Mouse (Mus musculus) thymus, adult 2 months (tissue): ENCODE data around the gene Fbxw7. TPM values are rescaled to one million over a fixed set of nuclear protein-coding genes. Genes with fewer than 3 reads are reported as not detected.

ENCODE experiments used
- DNase-seq: peaks from one replicate; pipeline ENCODE4 v3.0.0; 2021
- H3K27ac ChIP-seq: fragments of 200-500 bp; 2 replicates; pipeline ENCODE4 v1.5.1; 2012; ENCODE audit warnings: low read length, control low read depth; ENCODE audit not compliant: control insufficient read depth, insufficient read depth
- H3K27me3 ChIP-seq: fragments of 200-500 bp; 2 replicates; pipeline ENCODE4 v1.6.1; 2012; ENCODE audit warnings: mild to moderate bottlenecking, low read length, moderate library complexity, mixed read lengths; ENCODE audit not compliant: control insufficient read depth, insufficient read depth
- H3K36me3 ChIP-seq: fragments of 200-500 bp; 2 replicates; pipeline ENCODE4 v1.6.1; 2012; ENCODE audit warnings: mild to moderate bottlenecking, low read length, moderate library complexity; ENCODE audit not compliant: control insufficient read depth, insufficient read depth
- H3K4me1 ChIP-seq: fragments of 200-500 bp; replicated peaks from 2 replicates; pipeline ENCODE4 v1.6.1; 2012; ENCODE audit warnings: low read length; ENCODE audit not compliant: control insufficient read depth, insufficient read depth
- H3K4me3 ChIP-seq: fragments of 200-500 bp; 2 replicates; pipeline ENCODE4 v1.5.1; 2012; ENCODE audit warnings: mild to moderate bottlenecking, low read length, control low read depth, moderate library complexity; ENCODE audit not compliant: control insufficient read depth, insufficient read depth
- CTCF ChIP-seq: fragments of 200-500 bp; IDR thresholded peaks from 2 replicates; pipeline ENCODE4 v1.5.1; 2012; ENCODE audit warnings: mild to moderate bottlenecking, control low read depth, low read length, moderate library complexity, borderline replicate concordance; ENCODE audit not compliant: control insufficient read depth, poor library complexity, insufficient read depth; ENCODE audit errors: extremely low read depth
- POLR2A ChIP-seq: fragments of 200-500 bp; IDR thresholded peaks from 2 replicates; pipeline ENCODE4 v1.6.1; 2012; ENCODE audit warnings: mild to moderate bottlenecking, low read length, control low read depth, moderate library complexity; ENCODE audit not compliant: control insufficient read depth, poor library complexity, insufficient read depth; ENCODE audit errors: extremely low read depth
- WGBS: fragments of 180-500 bp; shearing (Covaris S2); methylation state at CpG from one replicate; pipeline ENCODE4 v1.1.7; 2018; 5-methylcytosine and 5-hydroxymethylcytosine counted together
- polyA plus RNA-seq: library from polyadenylated mRNA; depleted of rRNA; stranded (reverse); fragments of >200 nt; gene quantifications from 2 replicates; pipeline ENCODE4 v1.2.3, GENCODE M21; 2012

Fbxw7 gene
- polyA plus RNA-seq, 1 experiment, result 8.3 TPM

DNA sequence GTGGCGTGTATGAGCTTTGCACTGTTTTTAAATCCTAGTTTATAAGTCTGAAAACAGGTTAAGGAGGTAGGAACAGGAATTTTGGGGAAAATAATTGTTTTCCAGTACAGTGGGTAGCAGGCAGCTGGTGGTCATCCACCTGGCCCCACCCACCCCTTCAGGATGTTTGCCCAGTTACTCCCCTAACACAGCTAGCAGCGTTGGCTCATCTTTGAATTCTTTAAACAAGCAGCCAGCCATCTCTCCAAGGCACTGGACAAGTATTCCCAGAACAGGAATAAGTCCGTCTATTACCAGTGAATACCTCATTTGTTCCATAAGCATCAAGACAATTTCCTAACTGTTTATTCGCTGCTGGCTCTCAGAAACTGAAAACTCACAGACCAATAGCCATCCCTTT lies 39.5 kb upstream of the Fbxw7 start:
- DNase-seq, result no peak
- no peak overlapping the region for H3K4me3 ChIP-seq
- H3K27ac ChIP-seq, result no peak overlapping the region
- H3K36me3 ChIP-seq, result no peaks in the 10 kb centered on the region
- 95% methylated on average over 4 of the region's 4 CpGs for WGBS
- peaks cover 8% of the 10 kb centered on the region for H3K4me1 ChIP-seq
- no peak for TF ChIP-seq CTCF
- no peak for TF ChIP-seq POLR2A
- H3K27me3 ChIP-seq, result no peaks in the 10 kb centered on the region

DNA sequence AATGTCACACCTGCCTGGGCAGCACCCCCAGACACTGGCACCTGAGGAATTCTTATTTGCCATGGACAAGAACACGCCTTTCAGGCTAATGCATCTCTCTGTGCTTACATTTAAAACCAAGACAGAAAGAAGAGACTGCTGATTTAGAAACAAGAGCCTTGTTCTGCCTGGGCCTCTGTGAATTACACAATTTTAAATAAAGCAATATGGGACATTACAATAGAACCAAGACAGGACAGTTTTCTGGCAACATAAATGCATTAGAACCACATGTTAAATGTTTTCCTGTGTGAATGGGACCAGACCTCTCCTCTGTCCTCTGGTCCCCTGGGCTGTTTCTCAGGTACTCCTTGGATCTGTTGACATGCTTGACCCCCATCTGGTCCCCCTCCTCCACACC lies 39.0 kb upstream of the Fbxw7 start:
- 97% methylated on average over 1 of the region's 1 CpGs for WGBS
- no peak for DNase-seq
- Histone ChIP-seq H3K4me1 (peaks cover 5% of the 10 kb centered on the region), H3K36me3 (no peaks in the 10 kb centered on the region), H3K4me3 (no peak overlapping the region), H3K27ac (no peak overlapping the region), H3K27me3 (no peaks in the 10 kb centered on the region)
- TF ChIP-seq POLR2A, result no peak
- no peak for TF ChIP-seq CTCF

DNA sequence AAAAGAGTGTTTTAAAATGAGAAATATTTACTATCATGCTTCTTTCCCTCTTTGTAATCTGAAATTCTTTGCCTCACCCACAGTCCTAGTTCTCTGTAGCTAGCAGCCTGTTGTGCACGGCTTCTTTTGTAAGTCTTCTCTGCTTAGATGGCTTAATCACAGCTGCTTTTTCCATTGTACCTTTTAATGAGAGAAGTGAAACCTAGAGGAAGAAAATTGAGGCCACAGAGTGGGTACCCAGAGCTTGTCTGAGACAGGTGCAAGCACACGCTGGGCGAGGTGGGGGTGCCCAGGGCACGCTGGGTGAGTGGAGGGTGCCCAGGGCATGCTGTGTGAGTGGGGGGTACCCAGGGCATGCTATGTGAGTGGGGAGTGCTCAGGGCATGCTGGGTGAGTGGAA lies 27.2 kb upstream of the Fbxw7 start:
- H3K27ac ChIP-seq, result no peak overlapping the region
- no peak for TF ChIP-seq CTCF
- TF ChIP-seq POLR2A, result no peak
- 85% methylated on average over 4 of the region's 4 CpGs for WGBS
- no peak for DNase-seq
- H3K27me3 ChIP-seq, result no peaks in the 10 kb centered on the region
- no peak overlapping the region for H3K4me3 ChIP-seq
- H3K36me3 ChIP-seq, result no peaks in the 10 kb centered on the region
- H3K4me1 ChIP-seq, result 0 out of 2 replicates have a peak, but pooled peaks cover 4% of the 10 kb centered on the region

DNA sequence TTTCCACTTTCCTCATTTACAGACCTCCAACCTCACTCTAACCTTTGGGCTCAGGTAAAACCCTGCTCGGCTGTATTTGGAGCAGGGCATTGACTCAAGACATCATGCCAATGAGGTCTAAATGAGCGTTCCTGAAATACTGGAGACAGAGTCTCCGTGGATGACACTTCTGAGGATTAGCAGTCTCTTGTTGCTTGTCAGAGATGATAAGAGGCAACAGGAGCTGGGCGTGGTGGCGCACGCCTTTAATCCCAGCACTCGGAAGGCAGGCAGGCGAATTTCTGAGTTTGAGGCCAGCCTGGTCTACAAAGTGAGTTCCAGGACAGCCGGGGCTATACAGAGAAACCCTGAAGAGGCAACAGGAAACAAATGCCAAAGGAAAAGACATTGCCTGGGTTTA lies 11.0 kb upstream of the Fbxw7 start:
- no peaks in the 10 kb centered on the region for H3K36me3 ChIP-seq
- H3K4me3 ChIP-seq, result no peak overlapping the region
- no peak for DNase-seq
- no peaks in the 10 kb centered on the region for H3K27me3 ChIP-seq
- WGBS, result 94% methylated on average over 9 of the region's 9 CpGs
- no peak overlapping the region for H3K27ac ChIP-seq
- H3K4me1 ChIP-seq, result peaks cover 13% of the 10 kb centered on the region
- no peak for TF ChIP-seq POLR2A
- TF ChIP-seq CTCF, result no peak

DNA sequence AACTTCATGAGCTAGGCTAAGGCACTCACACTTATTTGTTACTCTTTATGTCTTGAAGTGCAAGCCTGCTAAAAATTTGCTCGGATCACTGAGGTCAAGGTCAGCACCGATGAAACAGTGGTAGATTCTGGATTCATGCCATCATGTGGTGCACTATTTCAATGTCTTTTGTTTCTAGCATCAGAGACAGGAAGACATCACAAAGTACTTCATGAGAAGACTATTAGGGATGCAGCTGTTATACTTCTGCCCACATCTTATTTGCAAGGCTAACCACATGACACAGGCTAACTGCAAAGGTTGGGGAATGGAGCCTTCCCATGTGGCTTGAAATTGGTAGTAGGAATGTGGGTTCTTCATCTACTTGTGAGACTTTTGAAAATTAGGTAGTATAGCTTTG lies 8.9 kb upstream of the Fbxw7 start:
- DNase-seq, result no peak
- Histone ChIP-seq H3K4me1 (peaks cover 13% of the 10 kb centered on the region), H3K27ac (0 out of 2 replicates have a peak overlapping the region, but pooled peaks have one; percentile 29), H3K27me3 (no peaks in the 10 kb centered on the region), H3K36me3 (no peaks in the 10 kb centered on the region), H3K4me3 (no peak overlapping the region)
- 6% methylated on average over 2 of the region's 2 CpGs for WGBS
- TF ChIP-seq CTCF, result no peak
- no peak for TF ChIP-seq POLR2A

DNA sequence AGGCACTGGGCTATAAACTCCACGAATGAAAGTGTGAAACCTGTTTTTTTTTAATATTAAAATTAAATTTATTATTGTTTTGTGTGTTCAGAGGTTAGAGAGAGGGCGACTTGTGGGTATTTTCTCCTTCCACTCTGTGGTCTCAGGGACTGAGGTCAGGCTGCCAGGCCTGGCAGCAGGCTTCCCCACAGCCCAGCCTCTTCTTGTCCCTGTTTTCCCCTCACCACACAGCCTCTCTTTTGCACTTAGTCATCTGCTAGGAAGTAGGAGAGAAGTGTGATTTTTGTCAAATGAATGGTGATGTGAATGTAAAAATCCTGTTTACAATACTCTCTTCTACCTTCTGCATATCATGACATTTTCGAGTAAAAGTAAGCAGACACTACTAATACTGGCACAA lies 7.2 kb upstream of the Fbxw7 start:
- no peaks in the 10 kb centered on the region for H3K36me3 ChIP-seq
- no peaks in the 10 kb centered on the region for H3K27me3 ChIP-seq
- peak overlapping the region; percentile 72 for H3K27ac ChIP-seq
- WGBS, result 58% methylated on average over 3 of the region's 3 CpGs
- DNase-seq, result no peak
- H3K4me1 ChIP-seq, result peaks cover 16% of the 10 kb centered on the region
- H3K4me3 ChIP-seq, result no peak overlapping the region
- no peak for TF ChIP-seq POLR2A
- no peak for TF ChIP-seq CTCF

DNA sequence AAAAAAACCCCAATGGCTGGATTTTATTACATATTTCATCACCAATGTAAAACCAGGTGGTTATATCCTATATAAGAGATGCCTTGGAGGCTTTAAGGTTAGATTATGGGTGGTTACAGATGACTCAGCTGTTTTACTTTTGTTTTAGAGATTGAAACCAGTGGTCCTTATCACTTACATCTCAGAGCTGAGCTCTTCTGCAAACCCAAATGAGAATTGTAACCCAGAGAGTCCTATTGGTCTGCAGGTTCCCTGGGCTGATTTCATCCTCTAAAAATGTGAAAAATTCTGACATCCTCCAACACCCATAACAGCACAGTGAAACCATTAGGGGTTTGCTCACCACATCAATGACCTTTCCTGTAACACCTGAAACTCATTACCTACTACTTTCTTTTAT lies 6.2 kb upstream of the Fbxw7 start:
- Histone ChIP-seq H3K4me1 (peaks cover 19% of the 10 kb centered on the region), H3K36me3 (no peaks in the 10 kb centered on the region), H3K27me3 (no peaks in the 10 kb centered on the region), H3K4me3 (no peak overlapping the region), H3K27ac (no peak overlapping the region)
- no peak for DNase-seq
- TF ChIP-seq CTCF (no peak), POLR2A (no peak)
